Mouse (Mus musculus) adipose tissue, adult 10 weeks (tissue): ENCODE measurements around the gene Fan1. TPM values are rescaled to one million over a fixed set of nuclear protein-coding genes. Genes with fewer than 3 reads are reported as not detected.

Experiments used
- polyA plus RNA-seq: library from polyadenylated mRNA; stranded (reverse); fragments of 350-450 nt; fragmentation: Illumina TruSeq; extraction: RNeasy Lipid Tissue Mini Kit (QIAGEN cat#74804); gene quantifications from one replicate; pipeline ENCODE4 v1.2.3, GENCODE M21; 2014; ENCODE audit warnings: low read depth, low replicate concordance

The Fan1 gene
- 6.3 TPM for polyA plus RNA-seq

GRCm38 (mm10) chr7:64373830-64374562, at the start of gene Fan1:
Fan1 (minus strand) TSS chr7:64374095.

GRCm38 (mm10) chr7:64392122-64392818, 18.4 kb upstream of the Fan1 start, which contains the start of the genes Mphosph10 and Mcee:
Mphosph10 (minus strand) TSS chr7:64392268.
Mcee (plus strand) TSS chr7:64392607.

Other genes with a start within 250 kb of the Fan1 start
- gene Trpm1, start 220.3 kb downstream of the Fan1 start, polyA plus RNA-seq: 1.5 TPM
- 11.4 TPM for gene Mtmr10, start 86.4 kb downstream of the Fan1 start, polyA plus RNA-seq
- gene Mphosph10, start 18.2 kb upstream of the Fan1 start, polyA plus RNA-seq: 12.9 TPM
- 82.4 TPM for gene Mcee, start 18.5 kb upstream of the Fan1 start, polyA plus RNA-seq
- gene Apba2, start 127.6 kb upstream of the Fan1 start, polyA plus RNA-seq: 0.71 TPM